Mouse (Mus musculus) spleen, adult 2 months (tissue): ENCODE measurements around the gene Galnt15. TPM values are rescaled to one million over a fixed set of nuclear protein-coding genes. Genes with fewer than 3 reads are reported as not detected.
A peak's percentile ranks its signal among the peaks of the same experiment; 100 is the strongest.

Source experiments
- DNase-seq, 2 experiments: peaks; one replicate each; pipeline versions ENCODE4 v3.0.0 to v3.0.0-alpha.2; 2012 to 2021; ENCODE audit warnings: low spot score in 2 of 2, low read depth in 1 of 2
- H3K27ac ChIP-seq: fragments of 200-500 bp; 2 replicates; pipeline ENCODE4 v1.5.1; 2012; ENCODE audit warnings: low read length, inconsistent platforms; ENCODE audit not compliant: insufficient read depth
- H3K27me3 ChIP-seq: fragments of 200-500 bp; 2 replicates; pipeline ENCODE4 v1.6.1; 2012; ENCODE audit warnings: mild to moderate bottlenecking, moderate library complexity, low read length, inconsistent platforms; ENCODE audit not compliant: control insufficient read depth, insufficient read depth
- H3K36me3 ChIP-seq: fragments of 200-500 bp; 2 replicates; pipeline ENCODE4 v1.6.1; 2012; ENCODE audit warnings: mild to moderate bottlenecking, low read length, inconsistent platforms; ENCODE audit not compliant: control insufficient read depth, insufficient read depth
- H3K4me1 ChIP-seq: fragments of 200-500 bp; 2 replicates; pipeline ENCODE4 v1.6.1; 2011; ENCODE audit warnings: inconsistent platforms; ENCODE audit not compliant: control insufficient read depth, insufficient read depth, insufficient read length
- H3K4me3 ChIP-seq: fragments of 200-500 bp; 2 replicates; pipeline ENCODE4 v1.5.1; 2011; ENCODE audit warnings: mild to moderate bottlenecking, inconsistent platforms; ENCODE audit not compliant: insufficient read depth, insufficient read length; ENCODE audit errors: extremely low read depth
- CTCF ChIP-seq: fragments of 200-500 bp; IDR thresholded peaks from 2 replicates; pipeline ENCODE4 v1.5.1; 2011; ENCODE audit warnings: mild to moderate bottlenecking, inconsistent platforms; ENCODE audit not compliant: insufficient read depth, insufficient read length, insufficient replicate concordance; ENCODE audit errors: extremely low read depth
- POLR2A ChIP-seq: fragments of 200-500 bp; IDR thresholded peaks from 2 replicates; pipeline ENCODE4 v1.6.1; 2011; ENCODE audit warnings: low read depth, low read length, inconsistent platforms
- WGBS: fragments of 180-500 bp; shearing (Covaris S2); methylation state at CpG from one replicate; pipeline ENCODE4 v1.1.7; 2018; 5-methylcytosine and 5-hydroxymethylcytosine counted together
- polyA plus RNA-seq: library from polyadenylated mRNA; depleted of rRNA; stranded (reverse); fragments of >200 nt; gene quantifications from 2 replicates; pipeline ENCODE4 v1.2.3, GENCODE M21; 2012

The Galnt15 gene
- polyA plus RNA-seq, 1 experiment = 0.75 TPM

GRCm38 (mm10) chr14:32073901-32074300 is 45.1 kb downstream of the Galnt15 start:
- Histone ChIP-seq H3K27ac (0 out of 2 replicates have a peak overlapping the region, but pooled peaks have one; percentile 3), H3K27me3 (no peaks in the 10 kb centered on the region), H3K4me3 (no peak overlapping the region), H3K36me3 (no peaks in the 10 kb centered on the region), H3K4me1 (no peaks in the 10 kb centered on the region; the same call in 1 of the 2 replicates)
- DNase-seq = no peak
- WGBS = 29% methylated on average over 7 of the region's 7 CpGs
- TF ChIP-seq CTCF = no peak
- no peak for TF ChIP-seq POLR2A

GRCm38 (mm10) chr14:32076896-32077575 is 48.2 kb downstream of the Galnt15 start:
- TF ChIP-seq POLR2A (no peak), CTCF (peak; percentile 91; the same call in 1 of the 2 replicates)

GRCm38 (mm10) chr14:32081026-32081425 is 52.2 kb downstream of the Galnt15 start:
- Histone ChIP-seq H3K27me3 (no peaks in the 10 kb centered on the region), H3K27ac (no peak overlapping the region), H3K4me3 (no peak overlapping the region), H3K36me3 (peaks cover 11% of the 10 kb centered on the region), H3K4me1 (peaks cover 3% of the 10 kb centered on the region; the same call in 1 of the 2 replicates)
- TF ChIP-seq CTCF (no peak), POLR2A (no peak)
- no peak for DNase-seq
- WGBS = 93% methylated on average over 10 of the region's 10 CpGs

More at GRCm38 (mm10) chr14:32076896-32077575, 48.2 kb downstream of the Galnt15 start:
- peaks cover 3% of the 10 kb centered on the region for H3K36me3 ChIP-seq
- H3K4me1 ChIP-seq = no peaks in the 10 kb centered on the region; the same call in 1 of the 2 replicates
- H3K4me3 ChIP-seq = no peak overlapping the region
- no peak overlapping the region for H3K27ac ChIP-seq
- peak; percentile 38 to 56 for DNase-seq
- H3K27me3 ChIP-seq = no peaks in the 10 kb centered on the region
- WGBS = 54% methylated on average over 8 of the region's 8 CpGs

GRCm38 (mm10) chr14:32082891-32083290 is 54.1 kb downstream of the Galnt15 start:
- H3K4me1 ChIP-seq = peaks cover 5% of the 10 kb centered on the region; the same call in 1 of the 2 replicates
- WGBS = 95% methylated on average over 6 of the region's 6 CpGs
- peaks cover 11% of the 10 kb centered on the region for H3K36me3 ChIP-seq
- no peak overlapping the region for H3K4me3 ChIP-seq
- TF ChIP-seq CTCF (no peak), POLR2A (no peak)
- H3K27ac ChIP-seq = no peak overlapping the region
- no peak for DNase-seq
- H3K27me3 ChIP-seq = no peaks in the 10 kb centered on the region

- TF ChIP-seq CTCF (no peak), POLR2A (no peak)
- Histone ChIP-seq H3K27ac (no peak overlapping the region), H3K36me3 (peaks cover 11% of the 10 kb centered on the region), H3K27me3 (no peaks in the 10 kb centered on the region), H3K4me3 (no peak overlapping the region), H3K4me1 (peaks cover 5% of the 10 kb centered on the region; the same call in 1 of the 2 replicates)
- no peak for DNase-seq
- 93% methylated on average over 2 of the region's 2 CpGs for WGBS
Observed at GRCm38 (mm10) chr14:32083466-32083865, 54.7 kb downstream of the Galnt15 start.

GRCm38 (mm10) chr14:32084761-32085485 is 56.1 kb downstream of the Galnt15 start, which contains the start of gene Oxnad1:
TSS of gene Oxnad1 (plus strand) at chr14:32085374.
- DNase-seq = peak; percentile 79 to 85
- Histone ChIP-seq H3K27me3 (no peaks in the 10 kb centered on the region), H3K27ac (peak within 1 kb of the TSS; percentile 87), H3K4me3 (peak within 1 kb of the TSS; percentile 70), H3K36me3 (peaks cover 11% of the 10 kb centered on the region), H3K4me1 (peaks cover 5% of the 10 kb centered on the region; the same call in 1 of the 2 replicates)
- 4% methylated on average over 22 of the region's 22 CpGs for WGBS
- TF ChIP-seq POLR2A = no peak
- no peak for TF ChIP-seq CTCF
